Mouse (Mus musculus) lung, postnatal 0 days (tissue): ENCODE data around the gene Orai3.

Experiments
- CTCF ChIP-seq: IDR thresholded peaks from 2 replicates; pipeline ENCODE4 v1.5.1; 2016; ENCODE audit warnings: antibody characterized with exemption, mild to moderate bottlenecking
- EP300 ChIP-seq: IDR thresholded peaks from 2 replicates; pipeline ENCODE4 v1.6.1; 2016; ENCODE audit warnings: antibody characterized with exemption, mild to moderate bottlenecking, control low read depth

- TF ChIP-seq CTCF (no peak), EP300 (no peak)
Observed at GRCm38 (mm10) chr7:127753741-127754140, 15.9 kb upstream of the Orai3 start.
